Mouse (Mus musculus) gastrocnemius, adult 8-10 months (tissue): ENCODE data around the gene Hist1h4m. TPM values are rescaled to one million over a fixed set of nuclear protein-coding genes. Genes with fewer than 3 reads are reported as not detected.
"Not testable (repeated sequence)": the region's sequence is repeated elsewhere in the genome, so short reads cannot be mapped to it uniquely, and the experiment has no call there.

Experiments
- DNase-seq, 2 experiments: peaks; one replicate each; pipeline ENCODE4 v3.0.0; 2022; ENCODE audit warnings: low spot score in 2 of 2
- microRNA-seq: library from miRNA; unstranded; fragments of <30 nt; microRNA quantifications from one replicate; pipeline ENCODE4 v1.2.0, GENCODE M21; 2022
- total RNA-seq, 4 experiments: library from RNA; stranded (reverse); gene quantifications; 2 replicates each; pipeline ENCODE4 v1.2.4; 2022

Hist1h4m gene
- total RNA-seq, 4 experiments from 2014 or later: 49.7 to 72.4 (median 56.2) TPM

DNA sequence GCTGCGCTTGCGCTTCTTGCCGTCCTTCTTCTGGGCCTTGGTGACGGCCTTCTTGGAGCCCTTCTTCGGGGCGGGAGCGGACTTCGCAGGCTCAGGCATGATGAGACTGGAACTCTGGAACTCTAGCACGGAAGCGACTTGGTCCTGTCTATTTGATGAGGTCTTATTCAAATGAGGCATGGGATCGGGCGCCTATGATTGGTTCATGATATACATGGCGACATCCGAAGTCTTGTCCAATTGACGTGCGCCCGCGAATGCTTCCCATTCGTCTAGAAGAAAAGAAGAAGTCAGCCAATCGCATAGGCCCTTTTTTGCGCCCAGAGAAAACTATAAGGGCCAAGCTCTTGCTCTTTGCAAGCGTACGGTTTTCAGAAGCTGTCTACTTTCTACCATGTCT is 1.5 kb upstream of the Hist1h4m start, which contains the start of the genes Hist1h2bq and Hist1h2ao:
TSS of gene Hist1h2bq (minus strand) at position 125 of the 400 bp plus-strand sequence.
TSS of gene Hist1h2ao (plus strand) at position 393 of the 400 bp plus-strand sequence.
- not testable (repeated sequence) for DNase-seq

DNA sequence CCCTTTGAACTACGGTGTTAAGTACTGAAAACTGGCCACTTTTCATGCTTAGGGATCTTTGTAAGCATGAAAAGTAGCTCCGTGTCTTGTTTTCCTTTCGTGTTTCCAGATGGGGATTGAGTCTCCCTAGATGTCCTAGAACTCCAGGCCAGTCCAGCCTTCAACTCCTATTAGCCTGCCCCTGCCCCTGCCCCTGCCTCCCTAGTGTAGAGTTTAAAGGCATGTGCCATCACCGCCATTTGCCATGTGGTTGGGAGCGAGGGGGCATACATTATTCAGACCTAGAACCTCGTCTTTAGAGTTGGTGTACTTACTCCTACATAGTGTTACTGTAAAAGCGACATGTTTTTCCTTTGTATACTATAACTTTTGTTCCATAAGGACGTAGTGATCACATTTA is 472 bp upstream of the Hist1h4m start:
- DNase-seq: not testable (repeated sequence)

DNA sequence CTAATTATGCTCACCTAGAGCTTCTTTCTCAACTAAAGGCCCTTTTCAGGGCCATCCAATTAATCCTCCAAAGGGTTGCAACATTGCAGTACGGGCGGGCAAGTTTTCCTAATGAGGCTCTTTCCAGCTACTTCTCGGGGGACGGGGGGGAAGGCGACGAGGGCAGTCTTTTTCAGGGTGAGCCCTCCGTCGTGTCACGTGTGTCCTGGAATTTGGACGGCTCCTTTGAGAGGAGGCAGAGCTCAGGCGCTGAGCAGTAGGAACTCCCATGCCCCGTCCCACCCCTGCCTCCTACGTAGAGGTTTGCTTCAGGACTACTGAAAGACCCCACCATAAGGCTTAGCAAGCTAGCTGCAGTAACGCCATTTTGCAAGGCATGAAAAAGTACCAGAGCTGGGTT is 546 bp downstream of the Hist1h4m start:
- not testable (repeated sequence) for DNase-seq

DNA sequence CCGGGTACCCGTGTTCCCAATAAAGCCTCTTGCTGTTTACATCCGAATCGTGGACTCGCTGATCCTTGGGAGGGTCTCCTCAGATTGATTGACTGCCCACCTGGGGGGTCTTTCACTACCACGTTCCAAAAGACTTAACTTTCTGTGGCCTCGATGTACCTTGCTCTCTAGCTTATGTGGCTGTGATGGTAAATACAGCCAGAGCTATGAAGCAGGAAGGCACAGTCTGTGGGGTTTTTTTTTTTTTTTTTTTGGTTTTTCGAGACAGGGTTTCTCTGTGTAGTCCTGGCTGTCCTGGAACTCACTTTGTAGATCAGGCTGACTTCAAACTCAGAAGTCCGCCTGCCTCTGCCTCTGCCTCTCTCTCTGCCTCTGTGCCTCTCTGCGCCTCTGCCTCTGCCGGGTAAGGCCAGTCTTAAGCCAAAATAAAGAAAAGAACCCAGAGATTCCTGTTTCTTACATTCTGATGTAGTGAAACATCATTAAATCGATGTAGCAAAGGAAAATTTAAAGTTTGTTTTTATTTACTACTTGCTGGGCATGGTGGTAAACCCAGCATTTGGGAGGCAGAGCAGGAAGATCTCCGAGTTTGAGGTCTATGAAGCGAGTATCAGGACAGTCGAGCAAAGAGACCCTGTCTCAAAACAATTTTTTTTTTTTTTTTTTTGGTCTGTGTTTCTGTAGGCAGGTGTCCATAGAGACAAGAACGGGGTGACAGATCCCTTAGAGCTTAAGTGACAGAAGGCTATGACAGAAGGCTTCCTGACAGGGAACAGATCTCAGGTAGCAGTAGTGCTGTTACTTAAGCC is 8.7 kb downstream of the Hist1h4m start:
- not testable (repeated sequence) for DNase-seq

DNA sequence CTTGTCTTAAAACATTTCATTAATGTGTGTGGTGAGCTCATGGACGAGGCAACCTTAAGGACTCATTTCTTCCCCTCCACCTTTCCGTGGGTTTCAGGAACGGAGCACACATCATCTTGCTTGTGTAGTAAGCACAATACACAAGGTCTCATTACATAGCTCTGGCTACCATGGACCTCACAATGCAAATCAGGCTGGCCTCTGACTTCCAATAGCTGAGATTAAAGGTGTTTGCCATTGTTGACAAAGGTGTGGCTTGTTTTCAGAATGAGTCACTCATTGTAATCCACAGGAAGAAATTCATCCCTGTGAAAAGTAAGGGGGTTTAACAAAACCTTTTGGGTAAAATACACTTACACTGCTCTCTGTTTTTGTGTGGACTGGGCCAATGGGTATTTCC is 17.0 kb downstream of the Hist1h4m start:
- DNase-seq: no peak

DNA sequence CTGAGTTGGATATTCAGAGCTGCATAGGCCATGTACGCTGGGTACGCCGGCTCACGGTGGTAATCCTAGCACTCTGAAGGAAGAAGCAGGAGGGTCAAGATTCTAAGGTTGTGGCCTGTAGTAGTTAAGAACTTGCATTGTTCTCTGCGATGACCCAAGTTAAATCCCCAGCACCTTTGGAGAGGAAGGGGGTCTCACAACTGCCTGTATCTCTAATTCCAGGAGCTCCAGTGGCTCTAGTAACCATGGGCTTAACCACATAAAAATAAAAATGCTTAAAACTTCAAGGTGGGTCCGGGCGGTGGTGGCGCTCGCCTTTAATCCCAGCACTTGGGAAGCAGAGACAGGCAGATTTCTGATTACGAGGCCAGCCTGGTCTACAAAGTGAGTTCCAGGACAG is 18.8 kb downstream of the Hist1h4m start:
- DNase-seq: no peak

DNA sequence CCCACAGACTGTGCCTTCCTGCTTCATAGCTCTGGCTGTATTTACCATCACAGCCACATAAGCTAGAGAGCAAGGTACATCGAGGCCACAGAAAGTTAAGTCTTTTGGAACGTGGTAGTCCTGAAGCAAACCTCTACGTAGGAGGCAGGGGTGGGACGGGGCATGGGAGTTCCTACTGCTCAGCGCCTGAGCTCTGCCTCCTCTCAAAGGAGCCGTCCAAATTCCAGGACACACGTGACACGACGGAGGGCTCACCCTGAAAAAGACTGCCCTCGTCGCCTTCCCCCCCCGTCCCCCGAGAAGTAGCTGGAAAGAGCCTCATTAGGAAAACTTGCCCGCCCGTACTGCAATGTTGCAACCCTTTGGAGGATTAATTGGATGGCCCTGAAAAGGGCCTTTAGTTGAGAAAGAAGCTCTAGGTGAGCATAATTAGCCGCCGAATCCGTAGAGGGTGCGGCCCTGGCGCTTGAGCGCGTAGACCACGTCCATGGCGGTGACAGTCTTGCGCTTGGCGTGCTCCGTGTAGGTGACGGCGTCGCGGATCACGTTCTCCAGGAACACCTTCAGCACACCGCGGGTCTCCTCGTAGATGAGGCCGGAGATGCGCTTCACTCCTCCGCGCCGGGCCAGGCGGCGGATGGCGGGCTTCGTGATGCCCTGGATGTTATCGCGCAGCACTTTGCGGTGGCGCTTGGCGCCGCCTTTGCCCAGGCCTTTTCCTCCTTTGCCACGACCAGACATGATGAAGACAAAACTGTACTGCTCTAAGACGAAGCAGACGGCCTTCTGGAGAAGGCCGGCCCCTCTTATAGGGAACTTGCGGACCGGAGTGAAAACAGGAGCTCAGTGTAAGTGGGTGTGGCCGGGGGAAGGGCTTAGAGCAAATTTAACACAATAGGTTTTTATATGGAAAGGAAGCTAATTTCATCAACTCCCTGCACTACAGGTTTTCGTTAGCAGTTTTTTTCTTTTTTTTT is 20.2 kb downstream of the Hist1h4m start, which contains the start of gene Hist1h4n:
TSS of gene Hist1h4n (minus strand) at position 779 of the 977 bp plus-strand sequence.
- DNase-seq: not testable (repeated sequence)

DNA sequence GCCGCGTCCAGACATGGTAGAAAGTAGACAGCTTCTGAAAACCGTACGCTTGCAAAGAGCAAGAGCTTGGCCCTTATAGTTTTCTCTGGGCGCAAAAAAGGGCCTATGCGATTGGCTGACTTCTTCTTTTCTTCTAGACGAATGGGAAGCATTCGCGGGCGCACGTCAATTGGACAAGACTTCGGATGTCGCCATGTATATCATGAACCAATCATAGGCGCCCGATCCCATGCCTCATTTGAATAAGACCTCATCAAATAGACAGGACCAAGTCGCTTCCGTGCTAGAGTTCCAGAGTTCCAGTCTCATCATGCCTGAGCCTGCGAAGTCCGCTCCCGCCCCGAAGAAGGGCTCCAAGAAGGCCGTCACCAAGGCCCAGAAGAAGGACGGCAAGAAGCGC is 21.9 kb downstream of the Hist1h4m start, which contains the start of the genes Hist1h2ap and Hist1h2br:
TSS of gene Hist1h2ap (minus strand) at position 47 of the 400 bp plus-strand sequence.
TSS of gene Hist1h2br (plus strand) at position 283 of the 400 bp plus-strand sequence.
- not testable (repeated sequence) for DNase-seq

DNA sequence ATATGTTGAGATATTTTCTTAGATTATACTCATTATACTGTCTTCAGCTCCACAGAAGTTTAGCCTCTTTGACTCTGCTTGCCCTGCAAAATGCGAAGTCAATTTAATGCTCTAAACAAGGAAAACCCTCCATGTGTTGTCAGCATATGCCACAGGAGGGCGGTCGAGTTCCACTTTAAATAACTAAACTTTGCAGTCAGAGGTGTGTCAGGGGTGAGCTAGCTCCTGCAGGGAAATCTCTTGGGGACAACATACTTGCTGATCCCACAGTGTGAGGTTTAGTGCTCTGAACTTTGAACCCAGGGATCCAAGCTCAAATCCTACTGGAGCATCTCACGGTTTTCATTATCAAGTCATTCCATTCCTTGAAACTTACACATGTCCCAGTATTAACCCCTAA is 29.0 kb downstream of the Hist1h4m start:
- not testable (repeated sequence) for DNase-seq

DNA sequence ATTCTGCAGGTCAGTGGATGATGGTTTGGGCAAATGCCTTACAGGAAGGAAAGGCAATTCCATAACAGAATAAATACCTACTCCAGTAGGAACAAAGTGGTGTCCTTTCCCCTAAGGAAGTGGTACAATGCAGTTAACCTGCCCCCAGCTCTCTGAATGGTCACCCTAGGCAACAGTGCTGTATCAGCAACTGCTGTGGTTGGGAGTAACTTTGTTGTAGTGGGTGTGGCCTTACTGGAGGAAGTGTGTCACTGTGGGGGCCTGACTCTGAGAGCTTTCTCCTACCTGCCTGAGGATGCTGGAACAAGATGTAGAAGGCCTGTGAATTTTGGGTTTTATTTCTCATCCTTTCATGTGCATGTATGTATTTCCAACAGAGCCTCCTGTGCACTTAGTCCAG is 34.8 kb downstream of the Hist1h4m start:
- DNase-seq: not testable (repeated sequence)

DNA sequence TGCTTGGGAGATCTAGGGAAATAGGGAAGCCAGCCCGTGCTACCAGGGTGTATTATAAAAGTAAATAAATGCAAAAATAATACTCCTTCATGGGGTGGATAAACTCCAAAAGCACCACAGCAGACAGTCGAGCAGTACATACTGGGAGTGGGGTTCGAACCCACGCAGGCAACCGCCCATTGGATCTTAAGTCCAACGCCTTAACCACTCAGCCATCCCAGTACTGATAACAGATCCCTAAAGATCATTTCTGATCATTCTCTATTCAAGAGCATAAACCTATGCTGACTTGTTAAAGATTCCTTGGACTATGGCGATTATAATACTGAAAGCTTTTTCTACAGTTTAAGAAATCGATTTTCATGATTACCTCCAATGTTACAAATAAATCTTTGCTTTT is 36.3 kb downstream of the Hist1h4m start:
- DNase-seq: no peak

DNA sequence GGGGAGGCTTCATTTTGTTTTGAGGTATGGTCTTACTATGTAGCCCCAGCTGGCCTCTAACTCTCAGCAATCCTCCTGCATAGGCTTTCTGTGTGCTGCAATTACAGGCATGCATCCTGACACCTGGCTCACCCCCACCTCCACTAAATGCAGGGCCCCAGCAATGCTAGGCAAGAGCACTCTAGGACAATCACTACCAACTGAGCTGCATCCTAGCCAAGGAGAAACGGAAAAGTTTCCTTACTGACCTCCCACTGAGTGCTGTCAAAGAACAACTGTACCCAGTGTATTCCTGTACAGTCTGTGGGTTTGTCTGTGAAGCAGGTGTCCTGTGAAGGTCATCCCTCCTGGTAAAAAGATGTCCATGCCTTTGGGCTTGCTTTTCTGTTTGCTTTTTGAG is 39.1 kb downstream of the Hist1h4m start:
- DNase-seq: not testable (repeated sequence)

DNA sequence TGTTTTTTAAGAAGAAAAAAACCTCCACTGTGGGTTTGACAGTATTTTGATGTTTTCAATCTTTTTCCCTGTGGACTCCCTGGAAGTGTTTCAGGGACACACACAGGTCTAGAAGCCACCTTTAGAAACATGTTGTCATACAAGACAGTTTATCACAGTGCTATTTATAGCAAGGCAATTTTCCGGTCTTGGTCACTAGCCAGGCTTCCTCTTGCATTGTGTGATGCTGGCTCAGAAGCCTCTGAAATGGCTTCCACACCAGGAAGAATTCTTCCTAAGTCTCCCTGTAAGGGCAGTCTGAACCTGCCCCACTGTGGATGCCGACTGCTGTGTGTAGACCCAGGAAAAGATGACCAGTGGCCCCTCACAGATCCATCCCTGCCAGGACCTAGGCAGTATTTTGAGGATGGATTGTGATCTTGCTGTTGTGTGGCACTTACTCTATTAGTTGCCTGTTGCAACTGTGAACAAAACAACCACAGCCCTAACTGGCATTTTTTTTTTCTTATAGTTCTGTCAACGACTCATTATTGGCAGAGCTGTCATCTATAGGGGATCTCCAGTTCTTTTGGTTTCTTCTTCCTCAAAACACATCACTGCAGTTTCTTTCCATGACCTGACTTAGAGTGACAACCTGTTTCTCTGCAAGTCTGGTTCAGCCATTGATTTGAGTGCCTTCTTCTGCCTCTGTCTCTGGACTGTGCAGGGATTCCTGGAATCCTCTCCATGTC is 40.8 kb downstream of the Hist1h4m start:
- peak in 1 of 2 experiments; percentile 7 for DNase-seq

DNA sequence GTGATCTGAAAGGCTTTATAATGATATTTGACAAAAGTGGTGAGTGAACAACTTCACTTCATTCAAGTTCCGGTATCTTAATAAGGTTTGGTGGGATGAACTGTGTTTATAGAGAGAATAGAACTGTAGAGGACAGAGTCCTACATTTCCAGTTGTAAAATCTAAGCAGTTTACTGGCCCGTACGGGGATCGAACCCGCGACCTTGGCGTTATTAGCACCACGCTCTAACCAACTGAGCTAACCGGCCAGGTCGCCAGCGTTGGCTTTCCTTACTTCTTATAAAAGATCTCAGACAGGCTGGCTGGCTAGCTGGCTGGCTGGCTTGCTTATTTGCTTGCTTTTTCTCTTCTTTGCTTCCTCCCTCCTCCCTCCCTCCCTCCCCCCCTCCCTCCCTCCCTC is 43.6 kb downstream of the Hist1h4m start:
- DNase-seq: peak; percentile 54 to 63

DNA sequence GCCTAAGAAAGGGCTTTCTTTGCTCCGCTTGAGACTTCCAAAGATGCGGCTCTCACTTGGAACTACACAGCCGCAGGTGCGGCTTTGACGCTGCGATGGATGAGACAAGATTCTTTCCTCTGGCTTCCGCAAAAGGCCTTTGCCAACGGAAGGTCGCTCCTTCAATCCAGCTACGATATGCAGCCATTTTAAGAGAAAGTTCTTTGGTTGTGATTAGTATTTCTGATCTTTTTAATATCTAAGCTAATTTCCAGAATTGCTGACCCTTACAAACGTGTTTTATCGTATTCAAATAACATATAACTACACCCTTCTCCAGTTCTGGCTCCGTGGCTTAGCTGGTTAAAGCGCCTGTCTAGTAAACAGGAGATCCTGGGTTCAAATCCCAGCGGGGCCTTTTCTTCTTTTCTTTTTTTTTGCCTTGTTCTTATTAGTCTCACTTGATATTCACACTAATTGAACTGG is 44.2 kb downstream of the Hist1h4m start:
- no peak for DNase-seq

DNA sequence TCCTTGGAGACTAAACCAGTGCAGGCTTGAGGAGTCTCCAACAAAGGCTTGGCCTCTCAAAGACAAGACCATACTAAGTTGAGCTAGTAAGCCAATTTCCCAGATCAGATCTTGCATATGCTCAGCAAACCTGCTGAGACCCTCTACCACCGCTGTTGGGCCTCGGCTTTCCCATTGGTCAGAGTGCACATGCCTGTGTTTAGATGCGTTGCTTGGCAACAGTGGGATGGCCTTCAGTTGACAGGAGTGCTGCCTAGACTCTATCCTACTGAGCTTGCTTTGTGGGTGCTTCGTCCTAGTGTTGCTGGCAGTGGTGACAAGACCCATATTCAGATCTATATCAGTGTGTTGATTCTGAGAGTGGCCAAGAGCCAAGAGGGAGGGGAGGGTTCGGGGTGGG is 50.1 kb downstream of the Hist1h4m start:
- DNase-seq: no peak

Small RNA genes lying within 50 kb of the gene (microRNA-seq; reads per million reads assigned to microRNA genes)
- not detected for gene Gm19658
- not detected for gene Gm44346
- not detected for gene Gm44466

Other genes starting within 250 kb of the Hist1h4m start
- gene Olfr1364, start 230.0 kb upstream of the Hist1h4m start, total RNA-seq: not detected
- not detected for gene Olfr1362, start 197.7 kb upstream of the Hist1h4m start, total RNA-seq
- not detected for gene Olfr11, start 169.2 kb upstream of the Hist1h4m start, total RNA-seq
- gene Olfr1361, start 148.4 kb upstream of the Hist1h4m start, total RNA-seq: not detected
- not detected for gene Olfr1360, start 134.3 kb upstream of the Hist1h4m start, total RNA-seq
- gene Olfr1359, start 113.6 kb upstream of the Hist1h4m start, total RNA-seq: not detected
- gene Hist1h2bl, start 95.6 kb upstream of the Hist1h4m start, total RNA-seq: 1 to 10 TPM in 3 of 4 experiments, under 1 TPM in 1; 0.99 to 6.6 (median 3.4) TPM
- gene Hist1h2ai, start 95.3 kb upstream of the Hist1h4m start, total RNA-seq: 1 to 10 TPM in 3 of 4 experiments, not detected in 1; 1.8 to 3.3 (median 2.6) TPM
- not detected for gene Hist1h3h, start 94.1 kb upstream of the Hist1h4m start, total RNA-seq
- not detected for gene Hist1h2bm, start 89.7 kb upstream of the Hist1h4m start, total RNA-seq
- 1 to 10 TPM in 1 of 4 experiments, under 1 TPM in 2, not detected in 1; 0.67 to 1.6 (median 0.90) TPM for gene Hist1h4j, start 76.7 kb upstream of the Hist1h4m start, total RNA-seq
- 10 to 100 TPM in 1 of 4 experiments, 1 to 10 TPM in 3; 5.0 to 10.8 (median 6.7) TPM for gene Hist1h4k, start 61.2 kb upstream of the Hist1h4m start, total RNA-seq
- not detected for gene Hist1h2ak, start 57.9 kb upstream of the Hist1h4m start, total RNA-seq
- gene Hist1h2bn, start 57.6 kb upstream of the Hist1h4m start, total RNA-seq: 1 to 10 TPM in 2 of 4 experiments, not detected in 2; 1.5 to 1.8 TPM
- 1 to 10 TPM in 1 of 4 experiments, under 1 TPM in 2, not detected in 1; 0.40 to 1.2 (median 0.70) TPM for gene Hist1h1b, start 31.1 kb upstream of the Hist1h4m start, total RNA-seq
- gene Hist1h3i, start 28.4 kb upstream of the Hist1h4m start, total RNA-seq: 10 to 100 TPM in 3 of 4 experiments, 1 to 10 TPM in 1; 9.4 to 19.6 (median 16.7) TPM
- not detected for gene Hist1h2an, start 24.5 kb upstream of the Hist1h4m start, total RNA-seq
- 1 to 10 TPM in 1 of 4 experiments, under 1 TPM in 1, not detected in 2; 0.73 to 2.1 TPM for gene Hist1h2bp, start 24.3 kb upstream of the Hist1h4m start, total RNA-seq
- 10 to 100 TPM; 13.3 to 26.7 (median 21.1) TPM for gene Hist1h2bq, start 1.5 kb upstream of the Hist1h4m start, total RNA-seq
- 1 to 10 TPM in 1 of 4 experiments, not detected in 3; 3.4 TPM for gene Hist1h2ao, start 1.3 kb upstream of the Hist1h4m start, total RNA-seq
- gene Hist1h4n, start 20.4 kb downstream of the Hist1h4m start, total RNA-seq: 10 to 100 TPM in 1 of 4 experiments, 1 to 10 TPM in 1, not detected in 2; 9.2 to 18.0 TPM
- 1 to 10 TPM in 2 of 4 experiments, not detected in 2; 1.4 to 2.6 TPM for gene Hist1h2ap, start 21.8 kb downstream of the Hist1h4m start, total RNA-seq
- gene Hist1h2br, start 22.0 kb downstream of the Hist1h4m start, total RNA-seq: 10 to 100 TPM; 13.3 to 26.6 (median 21.0) TPM
- 1 to 10 TPM in 1 of 4 experiments, under 1 TPM in 3; 0.48 to 1.4 (median 0.80) TPM for gene Zfp184, start 133.3 kb downstream of the Hist1h4m start, total RNA-seq
- gene Pom121l2, start 169.4 kb downstream of the Hist1h4m start, total RNA-seq: not detected
- not detected for gene Prss16, start 198.0 kb downstream of the Hist1h4m start, total RNA-seq
- 1 to 10 TPM in 3 of 4 experiments, not detected in 1; 3.0 to 6.5 (median 5.3) TPM for gene Hist1h2ah, start 223.8 kb downstream of the Hist1h4m start, total RNA-seq
- gene Hist1h2bk, start 224.1 kb downstream of the Hist1h4m start, total RNA-seq: 1 to 10 TPM in 1 of 4 experiments, under 1 TPM in 1, not detected in 2; 0.75 to 7.0 TPM
- gene Hist1h4i, start 229.6 kb downstream of the Hist1h4m start, total RNA-seq: 10 to 100 TPM; 28.5 to 37.8 (median 35.7) TPM
- gene Hist1h2ag, start 231.2 kb downstream of the Hist1h4m start, total RNA-seq: 1 to 10 TPM in 3 of 4 experiments, not detected in 1; 2.3 to 4.2 (median 2.6) TPM
- 1 to 10 TPM in 2 of 4 experiments, under 1 TPM in 2; 0.75 to 2.9 (median 1.3) TPM for gene Hist1h2bj, start 231.5 kb downstream of the Hist1h4m start, total RNA-seq